Mouse (Mus musculus): ENCODE results near the gene Arih1. TPM values are rescaled to one million over a fixed set of nuclear protein-coding genes. Genes with fewer than 3 reads are reported as not detected.
A peak's percentile ranks its signal among the peaks of the same experiment; 100 is the strongest.

The Arih1 gene
- polyA plus RNA-seq, 1 experiment: 53.4 TPM

GRCm38 (mm10) chr9:59517127-59517526 is 30.7 kb upstream of the Arih1 start:
- Histone ChIP-seq H3K4me1 (ENCODE audit: control insufficient read depth, insufficient read depth, low read length) (peaks cover 9% of the 10 kb centered on the region), H3K4me3 (ENCODE audit: insufficient read depth, low read length) (no peak overlapping the region), H3K27ac (ENCODE audit: insufficient read depth, low read depth, low read length) (no peak overlapping the region)
- no peak for TF ChIP-seq CTCF (IDR thresholded peaks at IDR 0.05; ENCODE audit: low read depth, low read length)
- TF ChIP-seq POLR2A (IDR thresholded peaks at IDR 0.05; ENCODE audit: borderline replicate concordance, low read depth, low read length): no peak

GRCm38 (mm10) chr9:59515069-59515468 is 28.7 kb upstream of the Arih1 start:
- H3K4me3 ChIP-seq (ENCODE audit: insufficient read depth, low read length): no peak overlapping the region
- TF ChIP-seq POLR2A (IDR thresholded peaks at IDR 0.05; ENCODE audit: borderline replicate concordance, low read depth, low read length) (no peak), CTCF (IDR thresholded peaks at IDR 0.05; ENCODE audit: low read depth, low read length) (no peak)
- H3K4me1 ChIP-seq (ENCODE audit: control insufficient read depth, insufficient read depth, low read length): peaks cover 9% of the 10 kb centered on the region
- H3K27ac ChIP-seq (ENCODE audit: insufficient read depth, low read depth, low read length): no peak overlapping the region

GRCm38 (mm10) chr9:59512381-59512780 is 26.0 kb upstream of the Arih1 start:
- H3K27ac ChIP-seq (ENCODE audit: insufficient read depth, low read depth, low read length): no peak overlapping the region
- H3K4me3 ChIP-seq (ENCODE audit: insufficient read depth, low read length): no peak overlapping the region
- H3K4me1 ChIP-seq (ENCODE audit: control insufficient read depth, insufficient read depth, low read length): no peaks in the 10 kb centered on the region
- TF ChIP-seq CTCF (IDR thresholded peaks at IDR 0.05; ENCODE audit: low read depth, low read length) (no peak), POLR2A (IDR thresholded peaks at IDR 0.05; ENCODE audit: borderline replicate concordance, low read depth, low read length) (no peak)

GRCm38 (mm10) chr9:59508146-59508545 is 21.7 kb upstream of the Arih1 start:
- H3K4me3 ChIP-seq (ENCODE audit: insufficient read depth, low read length): no peak overlapping the region
- no peak for TF ChIP-seq CTCF (IDR thresholded peaks at IDR 0.05; ENCODE audit: low read depth, low read length)
- TF ChIP-seq POLR2A (IDR thresholded peaks at IDR 0.05; ENCODE audit: borderline replicate concordance, low read depth, low read length): no peak
- H3K4me1 ChIP-seq (ENCODE audit: control insufficient read depth, insufficient read depth, low read length): no peaks in the 10 kb centered on the region
- H3K27ac ChIP-seq (ENCODE audit: insufficient read depth, low read depth, low read length): no peak overlapping the region

- peak overlapping the region; percentile 99 for H3K4me3 ChIP-seq (ENCODE audit: insufficient read depth, low read length)
Observed at GRCm38 (mm10) chr9:59487331-59487730, 913 bp upstream of the Arih1 start.

GRCm38 (mm10) chr9:59486076-59486518 is 321 bp downstream of the Arih1 start:
- Histone ChIP-seq H3K27ac (ENCODE audit: insufficient read depth, low read depth, low read length) (peak overlapping the region; percentile 86), H3K4me3 (ENCODE audit: insufficient read depth, low read length) (peak overlapping the region; percentile 99), H3K4me1 (ENCODE audit: control insufficient read depth, insufficient read depth, low read length) (peaks cover 17% of the 10 kb centered on the region)
- no peak for TF ChIP-seq POLR2A (IDR thresholded peaks at IDR 0.05; ENCODE audit: borderline replicate concordance, low read depth, low read length)
- no peak for TF ChIP-seq CTCF (IDR thresholded peaks at IDR 0.05; ENCODE audit: low read depth, low read length)

More at GRCm38 (mm10) chr9:59487331-59487730, 913 bp upstream of the Arih1 start:
- Histone ChIP-seq H3K4me1 (ENCODE audit: control insufficient read depth, insufficient read depth, low read length) (peaks cover 12% of the 10 kb centered on the region), H3K27ac (ENCODE audit: insufficient read depth, low read depth, low read length) (peak overlapping the region; percentile 92)
- no peak for TF ChIP-seq POLR2A (IDR thresholded peaks at IDR 0.05; ENCODE audit: borderline replicate concordance, low read depth, low read length)
- TF ChIP-seq CTCF (IDR thresholded peaks at IDR 0.05; ENCODE audit: low read depth, low read length): no peak

GRCm38 (mm10) chr9:59485511-59486075 is 825 bp downstream of the Arih1 start:
- Histone ChIP-seq H3K4me3 (ENCODE audit: insufficient read depth, low read length) (peak overlapping the region; percentile 99), H3K27ac (ENCODE audit: insufficient read depth, low read depth, low read length) (peak overlapping the region; percentile 86), H3K4me1 (ENCODE audit: control insufficient read depth, insufficient read depth, low read length) (peaks cover 17% of the 10 kb centered on the region)
- no peak for TF ChIP-seq POLR2A (IDR thresholded peaks at IDR 0.05; ENCODE audit: borderline replicate concordance, low read depth, low read length)

GRCm38 (mm10) chr9:59484760-59485159 is 1.7 kb downstream of the Arih1 start:
- Histone ChIP-seq H3K4me3 (ENCODE audit: insufficient read depth, low read length) (peak overlapping the region; percentile 99), H3K4me1 (ENCODE audit: control insufficient read depth, insufficient read depth, low read length) (peaks cover 21% of the 10 kb centered on the region), H3K27ac (ENCODE audit: insufficient read depth, low read depth, low read length) (no peak overlapping the region)
- TF ChIP-seq CTCF (IDR thresholded peaks at IDR 0.05; ENCODE audit: low read depth, low read length): no peak
- no peak for TF ChIP-seq POLR2A (IDR thresholded peaks at IDR 0.05; ENCODE audit: borderline replicate concordance, low read depth, low read length)

- peaks cover 21% of the 10 kb centered on the region for H3K4me1 ChIP-seq (ENCODE audit: control insufficient read depth, insufficient read depth, low read length)
- H3K4me3 ChIP-seq (ENCODE audit: insufficient read depth, low read length): no peak overlapping the region
- TF ChIP-seq CTCF (IDR thresholded peaks at IDR 0.05; ENCODE audit: low read depth, low read length): peak; percentile 74
- TF ChIP-seq POLR2A (IDR thresholded peaks at IDR 0.05; ENCODE audit: borderline replicate concordance, low read depth, low read length): no peak
- H3K27ac ChIP-seq (ENCODE audit: insufficient read depth, low read depth, low read length): no peak overlapping the region
Observed at GRCm38 (mm10) chr9:59482419-59482818, 4.0 kb downstream of the Arih1 start.

GRCm38 (mm10) chr9:59476617-59477016 is 9.8 kb downstream of the Arih1 start:
- Histone ChIP-seq H3K4me3 (ENCODE audit: insufficient read depth, low read length) (no peak overlapping the region), H3K4me1 (ENCODE audit: control insufficient read depth, insufficient read depth, low read length) (peaks cover 18% of the 10 kb centered on the region), H3K27ac (ENCODE audit: insufficient read depth, low read depth, low read length) (no peak overlapping the region)
- no peak for TF ChIP-seq CTCF (IDR thresholded peaks at IDR 0.05; ENCODE audit: low read depth, low read length)
- no peak for TF ChIP-seq POLR2A (IDR thresholded peaks at IDR 0.05; ENCODE audit: borderline replicate concordance, low read depth, low read length)

Measured in bone marrow macrophage, adult 2 months (primary cell).